In genomic region chr10:24805173-24805572, GRCm38 (mm10) we compare ENCODE assay signal across 24 mouse cellular contexts. TPM values are rescaled to one million over a fixed set of nuclear protein-coding genes. Genes with fewer than 3 reads are reported as not detected.
"Had no signal": no experiment of that assay in that cellular context is flagged by ENCODE, and none has a peak within 500 bp of the region (broad histone marks: within the 10 kb centered on the region; RNA-seq: fewer than 3 reads in every experiment).

No protein-coding gene starts in this region.

- H3K4me1 ChIP-seq: limb, embryonic 15.5 days; midbrain, embryonic 10.5 days; midbrain, embryonic 15.5 days; neural tube, embryonic 12.5 days; stomach, embryonic 15.5 days had no signal

- H3K4me3 ChIP-seq: kidney, embryonic 15.5 days; limb, embryonic 12.5 days; limb, embryonic 15.5 days; midbrain, embryonic 10.5 days; midbrain, embryonic 15.5 days; neural tube, embryonic 12.5 days; stomach, embryonic 15.5 days had no signal

- H3K9ac ChIP-seq: kidney, embryonic 15.5 days; limb, embryonic 12.5 days; limb, embryonic 15.5 days; liver, embryonic 14.5 days; liver, postnatal 0 days; lung, embryonic 14.5 days; midbrain, embryonic 15.5 days; neural tube, embryonic 12.5 days; stomach, embryonic 15.5 days had no signal

- H3K27me3 ChIP-seq: kidney, embryonic 15.5 days; limb, embryonic 12.5 days; limb, embryonic 15.5 days; midbrain, embryonic 15.5 days; neural tube, embryonic 12.5 days; stomach, embryonic 15.5 days had no signal

- H3K36me3 ChIP-seq: kidney, embryonic 15.5 days; limb, embryonic 15.5 days; midbrain, embryonic 15.5 days; stomach, embryonic 15.5 days had no signal

- H3K9me3 ChIP-seq: kidney, embryonic 15.5 days; limb, embryonic 15.5 days; midbrain, embryonic 15.5 days; neural tube, embryonic 12.5 days; stomach, embryonic 15.5 days had no signal

- ATAC-seq: liver, postnatal 0 days; midbrain, embryonic 15.5 days had no signal

- H3K27ac ChIP-seq: kidney, embryonic 15.5 days; limb, embryonic 12.5 days; limb, embryonic 15.5 days; liver, embryonic 14.5 days; midbrain, embryonic 10.5 days; midbrain, embryonic 15.5 days; neural tube, embryonic 12.5 days; stomach, embryonic 15.5 days had no signal

- H3K4me2 ChIP-seq: kidney, embryonic 15.5 days; limb, embryonic 12.5 days; limb, embryonic 15.5 days; liver, embryonic 11.5 days; lung, embryonic 14.5 days; midbrain, embryonic 15.5 days; neural tube, embryonic 12.5 days; stomach, embryonic 15.5 days had no signal

- DNase-seq: kidney, adult 11 months; kidney, adult 8-10 months; kidney, postnatal 10 days; kidney, postnatal 36 days; layer of hippocampus, postnatal 36 days; left cerebral cortex, postnatal 4 days; liver, postnatal 0 days; lung, embryonic 14.5 days; lung, postnatal 10 days; lung, postnatal 4 days; retina, postnatal 1 day; right cerebral cortex, postnatal 25 days; spleen, adult 18-20 months; thymus, postnatal 25 days had no signal

RNA-seq across cellular contexts. Expression of gene Enpp3, which starts 37.5 kb away (rescaled TPM):
- total RNA-seq: megakaryocyte, adult 5-6 weeks had no signal
